In the genomic region with DNA sequence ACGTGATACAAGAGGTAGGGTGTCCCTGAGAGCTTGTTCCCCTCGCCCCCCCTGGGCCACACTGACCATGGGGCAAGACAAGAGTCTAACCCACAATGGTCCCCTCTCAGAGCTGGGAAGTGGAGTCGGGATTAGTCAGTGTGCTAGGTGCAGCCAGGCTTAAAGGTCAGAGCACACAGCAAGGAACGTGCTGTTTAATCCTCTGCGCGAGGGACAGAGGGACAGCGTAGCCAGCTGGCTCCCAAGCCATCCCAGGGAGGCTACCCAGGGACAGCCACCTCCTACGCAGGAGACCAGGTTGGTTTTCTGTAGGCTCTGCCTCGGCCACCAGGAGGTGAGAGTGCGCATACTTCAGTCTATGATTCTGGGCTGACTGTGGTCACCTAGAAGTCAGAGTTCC, we compare ENCODE assay signal across 25 mouse cellular contexts. TPM values are rescaled to one million over a fixed set of nuclear protein-coding genes. Genes with fewer than 3 reads are reported as not detected.
DNase-seq lines count a peak whose midpoint lies in the region; ATAC-seq and TF ChIP-seq lines count a peak whose summit lies in the region.
"Had no signal": no experiment of that assay in that cellular context is flagged by ENCODE, and none has a peak within 500 bp of the region (broad histone marks: within the 10 kb centered on the region; RNA-seq: fewer than 3 reads in every experiment).

No protein-coding gene starts in this region.

- no peak overlapping the region for H3K4me3 ChIP-seq in cerebellum, adult 2 months (replicated peaks; ENCODE audit: insufficient read depth, low read depth, low read length)
- H3K4me3 ChIP-seq in midbrain, embryonic 10.5 days: no peak overlapping the region
- no peak overlapping the region for H3K4me3 ChIP-seq in midbrain, embryonic 15.5 days
- H3K4me3 ChIP-seq: embryonic facial prominence, embryonic 10.5 days; embryonic facial prominence, embryonic 13.5 days; erythroblast, embryonic 14.5 days; forebrain, embryonic 12.5 days; forebrain, embryonic 15.5 days; hindbrain, embryonic 12.5 days; hindbrain, embryonic 15.5 days had no signal

- DNase-seq in cerebellum, adult 2 months: peak; percentile 52 to 58
- DNase-seq in cerebellum, adult 9-10 months: no peak
- DNase-seq in kidney, adult 11 months: peak; percentile 30
- DNase-seq in kidney, postnatal 25 days: no peak
- DNase-seq in midbrain, embryonic 10.5 days (ENCODE audit: low spot score): no peak
- peak; percentile 50 for DNase-seq in brain, adult 2 months (ENCODE audit: low read depth, low spot score)
- DNase-seq in right cerebral cortex, postnatal 36 days (ENCODE audit: low spot score in 2 of 2): no peak
- DNase-seq: adrenal gland, adult 2 months; adrenal gland, postnatal 14 days; cerebellum, postnatal 36 days; embryo, embryonic 11 days; gastrocnemius, postnatal 10 days; heart, adult 11 months had no signal

- WGBS in cerebellum, adult 2 months: 21% methylated on average over 10 of the region's 10 CpGs
- WGBS in midbrain, embryonic 10.5 days: 49% methylated on average over 10 of the region's 10 CpGs
- 53% methylated on average over 10 of the region's 10 CpGs for WGBS in midbrain, embryonic 15.5 days

- no peak overlapping the region for H3K9ac ChIP-seq in midbrain, embryonic 15.5 days
- H3K9ac ChIP-seq: embryonic facial prominence, embryonic 13.5 days; forebrain, embryonic 12.5 days; forebrain, embryonic 15.5 days; hindbrain, embryonic 12.5 days; hindbrain, embryonic 15.5 days had no signal

- H3K27ac ChIP-seq in cerebellum, adult 2 months (ENCODE audit: insufficient read depth, low read length): no peak overlapping the region
- peak overlapping the region; percentile 17; the same call in 1 of the 2 replicates for H3K27ac ChIP-seq in midbrain, embryonic 10.5 days (replicated peaks)
- H3K27ac ChIP-seq in midbrain, embryonic 15.5 days: no peak overlapping the region
- H3K27ac ChIP-seq: embryonic facial prominence, embryonic 10.5 days; embryonic facial prominence, embryonic 13.5 days; forebrain, embryonic 12.5 days; forebrain, embryonic 15.5 days; hindbrain, embryonic 12.5 days; hindbrain, embryonic 15.5 days had no signal

- peaks cover 7% of the 10 kb centered on the region; the same call in 1 of the 2 replicates for H3K9me3 ChIP-seq in midbrain, embryonic 10.5 days (replicated peaks)
- H3K9me3 ChIP-seq in midbrain, embryonic 15.5 days: no peaks in the 10 kb centered on the region
- H3K9me3 ChIP-seq: forebrain, embryonic 15.5 days had no signal

- no peak overlapping the region for H3K4me2 ChIP-seq in midbrain, embryonic 15.5 days
- H3K4me2 ChIP-seq: embryonic facial prominence, embryonic 13.5 days; forebrain, embryonic 12.5 days; forebrain, embryonic 15.5 days; heart, embryonic 11.5 days; hindbrain, embryonic 12.5 days; hindbrain, embryonic 15.5 days had no signal

- peak; percentile 45; the same call in 1 of the 2 replicates for TF ChIP-seq CTCF in cerebellum, adult 2 months (IDR thresholded peaks at IDR 0.05; ENCODE audit: borderline replicate concordance, insufficient read depth, low read depth, low read length)

- no peak for ATAC-seq in midbrain, embryonic 15.5 days (replicated peaks)
- ATAC-seq: activated CD4-positive, CD25-positive, alpha-beta regulatory T cell, adult 4 months; CD4-positive, CD25-positive, alpha-beta regulatory T cell, adult 4 months; forebrain, embryonic 15.5 days had no signal

- no peak for TF ChIP-seq POLR2A in cerebellum, adult 2 months (IDR thresholded peaks at IDR 0.05; ENCODE audit: borderline replicate concordance, insufficient read depth, low read length)

- no peaks in the 10 kb centered on the region for H3K27me3 ChIP-seq in cerebellum, adult 2 months (ENCODE audit: control insufficient read depth, insufficient read depth, low read length)
- H3K27me3 ChIP-seq in midbrain, embryonic 10.5 days (ENCODE audit: low read depth, poor library complexity, severe bottlenecking): no peaks in the 10 kb centered on the region
- H3K27me3 ChIP-seq in midbrain, embryonic 15.5 days (replicated peaks): no peaks in the 10 kb centered on the region
- H3K27me3 ChIP-seq: embryonic facial prominence, embryonic 13.5 days; forebrain, embryonic 12.5 days; forebrain, embryonic 15.5 days; hindbrain, embryonic 12.5 days; hindbrain, embryonic 15.5 days had no signal

- H3K36me3 ChIP-seq in midbrain, embryonic 10.5 days: peaks cover 81% of the 10 kb centered on the region
- H3K36me3 ChIP-seq in midbrain, embryonic 15.5 days (replicated peaks): peaks cover 30% of the 10 kb centered on the region

- H3K4me1 ChIP-seq in cerebellum, adult 2 months (ENCODE audit: control insufficient read depth, insufficient read depth, low read length): peaks cover 57% of the 10 kb centered on the region
- peaks cover 9% of the 10 kb centered on the region; the same call in 1 of the 2 replicates for H3K4me1 ChIP-seq in midbrain, embryonic 10.5 days
- H3K4me1 ChIP-seq in midbrain, embryonic 15.5 days: no peaks in the 10 kb centered on the region
- H3K4me1 ChIP-seq: embryonic facial prominence, embryonic 10.5 days; forebrain, embryonic 12.5 days; forebrain, embryonic 15.5 days; hindbrain, embryonic 12.5 days; hindbrain, embryonic 15.5 days had no signal

RNA-seq across cellular contexts. Expression of a gene that starts 14.8 kb away (rescaled TPM):
- 0.14 and 0.15 TPM in 2 replicates for polyA plus RNA-seq in cerebellum, adult 2 months (2012; rRNA removed)
- polyA plus RNA-seq in midbrain, embryonic 10.5 days (2016; fragmentation: Nextera tagmentation; extraction: Ambion mirVana): 0.07 and 0.16 TPM in 2 replicates
- polyA plus RNA-seq in midbrain, embryonic 15.5 days (2015; fragmentation: Nextera tagmentation; extraction: Ambion mirVana): 0.05 and 0.06 TPM in 2 replicates
- polyA plus RNA-seq: C2C12; erythroblast, embryonic 14.5 days had no signal

RNA-seq across cellular contexts. Expression of a gene that starts 18.5 kb away (rescaled TPM):
- polyA plus RNA-seq in cerebellum, adult 2 months (2012; rRNA removed): 164 and 182 TPM in 2 replicates
- 21.7 and 27.7 TPM in 2 replicates for polyA plus RNA-seq in midbrain, embryonic 10.5 days (2016; fragmentation: Nextera tagmentation; extraction: Ambion mirVana)
- 53.6 and 56.0 TPM in 2 replicates for polyA plus RNA-seq in midbrain, embryonic 15.5 days (2015; fragmentation: Nextera tagmentation; extraction: Ambion mirVana)

RNA-seq across cellular contexts. Expression of a gene that starts 39.3 kb away (rescaled TPM):
- polyA plus RNA-seq in cerebellum, adult 2 months (2012; rRNA removed): 70.5 and 72.5 TPM in 2 replicates
- polyA plus RNA-seq in midbrain, embryonic 10.5 days (2016; fragmentation: Nextera tagmentation; extraction: Ambion mirVana): 116 and 117 TPM in 2 replicates
- 108 and 113 TPM in 2 replicates for polyA plus RNA-seq in midbrain, embryonic 15.5 days (2015; fragmentation: Nextera tagmentation; extraction: Ambion mirVana)

Comparison
In these comparisons a context has a peak if more than half of its experiments do, and no peak if none do; other contexts are left out.
1. DNase-seq: peak in cerebellum, adult 2 months (2 of 2), kidney, adult 11 months (single experiment) and brain, adult 2 months (single experiment); none in cerebellum, adult 9-10 months (single experiment), kidney, postnatal 25 days (0 of 2), midbrain, embryonic 10.5 days (single experiment) and right cerebral cortex, postnatal 36 days (0 of 2).